In genomic region chr6:46414562-46414961, GRCm38 (mm10) we compare ENCODE assay signal across 12 mouse cellular contexts.
"Had no signal": no experiment of that assay in that cellular context is flagged by ENCODE, and none has a peak within 500 bp of the region (broad histone marks: within the 10 kb centered on the region; RNA-seq: fewer than 3 reads in every experiment).

No protein-coding gene starts in this region.

- H3K27ac ChIP-seq: kidney, postnatal 0 days; limb, embryonic 13.5 days; liver, embryonic 14.5 days; midbrain, embryonic 13.5 days; stomach, postnatal 0 days had no signal

- H3K27me3 ChIP-seq: limb, embryonic 13.5 days; midbrain, embryonic 13.5 days had no signal

- DNase-seq: kidney, adult 9 months; kidney, postnatal 36 days; layer of hippocampus, adult 9-11 months; layer of hippocampus, postnatal 36 days; lung, adult 18-20 months; thymus, postnatal 4 days had no signal

- H3K4me2 ChIP-seq: limb, embryonic 13.5 days; midbrain, embryonic 13.5 days had no signal

- H3K4me3 ChIP-seq: limb, embryonic 13.5 days; midbrain, embryonic 13.5 days; myocyte had no signal

- H3K36me3 ChIP-seq: limb, embryonic 13.5 days; midbrain, embryonic 13.5 days had no signal

- H3K9ac ChIP-seq: limb, embryonic 13.5 days; liver, embryonic 14.5 days; midbrain, embryonic 13.5 days had no signal

- ATAC-seq: midbrain, embryonic 13.5 days had no signal

- H3K9me3 ChIP-seq: limb, embryonic 13.5 days; midbrain, embryonic 13.5 days had no signal

- H3K4me1 ChIP-seq: midbrain, embryonic 13.5 days had no signal
